Mouse (Mus musculus) midbrain, embryonic 11.5 days (tissue): ENCODE results near the gene Slc45a3. TPM values are rescaled to one million over a fixed set of nuclear protein-coding genes. Genes with fewer than 3 reads are reported as not detected.

Experiments
- ATAC-seq: fragments of 200-750 bp; cut with Nextera tagmentation; 2 replicates; pipeline ENCODE4 v1.8.0; 2017; ENCODE audit warnings: moderate TSS enrichment, moderate library complexity; ENCODE audit not compliant: low FRiP score
- DNase-seq: peaks from one replicate; pipeline ENCODE4 v3.0.0; 2015; ENCODE audit warnings: low spot score; ENCODE audit errors: missing footprints
- H3K27ac ChIP-seq: fragments of 300-500 bp; sonication (generic); 2 replicates; pipeline ENCODE4 v1.5.1; 2014; ENCODE audit warnings: low read depth, low read length
- H3K27me3 ChIP-seq: fragments of 300-500 bp; sonication (generic); 2 replicates; pipeline ENCODE4 v1.6.1; 2014; ENCODE audit warnings: mild to moderate bottlenecking, low read length, moderate library complexity, mixed read lengths; ENCODE audit not compliant: control insufficient read depth, insufficient read depth
- H3K36me3 ChIP-seq: fragments of 300-500 bp; sonication (generic); 2 replicates; pipeline ENCODE4 v1.6.1; 2014; ENCODE audit warnings: mild to moderate bottlenecking, low read length, moderate library complexity, mixed read lengths; ENCODE audit not compliant: control insufficient read depth, insufficient read depth
- H3K4me1 ChIP-seq: fragments of 300-500 bp; sonication (generic); 2 replicates; pipeline ENCODE4 v1.6.1; 2014; ENCODE audit warnings: low read length; ENCODE audit not compliant: control insufficient read depth, insufficient read depth
- H3K4me2 ChIP-seq: fragments of 300-500 bp; sonication (generic); 2 replicates; pipeline ENCODE4 v1.6.1; 2014; ENCODE audit warnings: mild to moderate bottlenecking, moderate library complexity
- H3K4me3 ChIP-seq: fragments of 300-500 bp; sonication (generic); 2 replicates; pipeline ENCODE4 v1.5.1; 2014; ENCODE audit warnings: low read depth, low read length
- H3K9ac ChIP-seq: fragments of 300-500 bp; sonication (generic); 2 replicates; pipeline ENCODE4 v1.6.1; 2014; ENCODE audit warnings: low read length
- H3K9me3 ChIP-seq: fragments of 300-500 bp; sonication (generic); 2 replicates; pipeline ENCODE4 v1.6.1; 2016; ENCODE audit warnings: low read length; ENCODE audit not compliant: control insufficient read depth
- WGBS: fragments of 180-500 bp; shearing (Covaris S2); extraction: QIAGEN DNeasy Blood & Tissue Kit; methylation state at CpG from one replicate; pipeline ENCODE4 v1.1.7; 2014; 5-methylcytosine and 5-hydroxymethylcytosine counted together
- polyA plus RNA-seq: library from polyadenylated mRNA; unstranded; fragments of >200 nt; fragmentation: Nextera tagmentation; extraction: Ambion mirVana; gene quantifications from 2 replicates; pipeline ENCODE4 v1.2.1, GENCODE M21; 2014

The Slc45a3 gene
- polyA plus RNA-seq, 1 experiment from 2014 or later, result 20.5 TPM

DNA sequence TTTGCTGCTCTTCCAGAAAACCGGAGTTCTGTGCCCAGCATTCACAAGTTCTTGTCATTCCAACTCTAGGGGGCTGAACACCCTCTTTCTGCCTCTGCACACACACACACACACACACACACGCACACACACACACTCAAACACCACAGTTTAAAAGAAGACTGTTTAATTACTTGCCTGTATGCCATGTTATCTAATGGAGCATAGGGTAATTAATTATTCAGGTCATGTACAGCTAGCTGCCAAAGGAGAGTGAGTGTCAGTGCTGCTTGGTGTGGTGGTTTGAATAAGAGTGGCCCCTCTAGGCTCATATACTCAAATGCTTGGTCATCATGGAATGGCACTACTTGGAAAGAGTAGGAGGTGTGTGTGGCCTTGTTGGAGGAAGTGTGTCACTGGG lies 21.0 kb downstream of the Slc45a3 start:
- H3K36me3 ChIP-seq, result no peaks in the 10 kb centered on the region
- H3K4me1 ChIP-seq, result peaks cover 5% of the 10 kb centered on the region; the same call in 1 of the 2 replicates
- no peaks in the 10 kb centered on the region for H3K9me3 ChIP-seq
- 87% methylated on average over 2 of the region's 2 CpGs for WGBS
- H3K9ac ChIP-seq, result no peak overlapping the region
- no peak overlapping the region for H3K4me3 ChIP-seq
- DNase-seq, result no peak
- no peak overlapping the region for H3K27ac ChIP-seq
- ATAC-seq, result no peak
- no peaks in the 10 kb centered on the region for H3K27me3 ChIP-seq
- H3K4me2 ChIP-seq, result no peak overlapping the region

DNA sequence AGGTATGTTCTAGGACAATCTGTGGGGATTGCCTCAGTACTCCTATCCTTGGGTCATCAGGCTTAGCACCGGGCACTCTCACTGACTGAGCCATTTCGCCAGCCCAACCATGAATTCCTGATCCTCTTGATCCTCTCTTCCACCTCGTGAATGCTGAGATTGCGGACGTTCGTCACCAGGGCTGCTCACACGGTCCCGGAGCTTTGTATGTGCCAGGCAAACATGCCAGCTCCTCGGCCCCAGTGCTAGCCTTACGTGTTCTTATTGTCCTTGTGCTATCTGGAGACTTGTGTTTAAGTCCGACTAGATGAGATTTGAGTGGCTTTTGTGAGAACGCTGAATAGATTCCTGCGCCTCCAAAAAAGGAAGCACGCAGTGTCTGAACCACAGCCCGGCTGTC lies 24.7 kb downstream of the Slc45a3 start:
- no peak overlapping the region for H3K27ac ChIP-seq
- no peak overlapping the region for H3K9ac ChIP-seq
- H3K4me3 ChIP-seq, result no peak overlapping the region
- no peaks in the 10 kb centered on the region for H3K36me3 ChIP-seq
- no peak overlapping the region for H3K4me2 ChIP-seq
- 68% methylated on average over 15 of the region's 15 CpGs for WGBS
- DNase-seq (no peak), ATAC-seq (no peak)
- H3K9me3 ChIP-seq, result no peaks in the 10 kb centered on the region
- H3K27me3 ChIP-seq, result no peaks in the 10 kb centered on the region
- H3K4me1 ChIP-seq, result no peaks in the 10 kb centered on the region

GRCm38 (mm10) chr1:131989476-131989875 lies 26.7 kb downstream of the Slc45a3 start:
- H3K4me2 ChIP-seq, result no peak overlapping the region
- no peaks in the 10 kb centered on the region for H3K27me3 ChIP-seq
- no peaks in the 10 kb centered on the region for H3K4me1 ChIP-seq
- ATAC-seq (no peak), DNase-seq (no peak)
- H3K4me3 ChIP-seq, result no peak overlapping the region
- no peak overlapping the region for H3K27ac ChIP-seq
- no peaks in the 10 kb centered on the region for H3K9me3 ChIP-seq
- no peaks in the 10 kb centered on the region for H3K36me3 ChIP-seq
- H3K9ac ChIP-seq, result no peak overlapping the region
- WGBS, result 80% methylated on average over 4 of the region's 4 CpGs

DNA sequence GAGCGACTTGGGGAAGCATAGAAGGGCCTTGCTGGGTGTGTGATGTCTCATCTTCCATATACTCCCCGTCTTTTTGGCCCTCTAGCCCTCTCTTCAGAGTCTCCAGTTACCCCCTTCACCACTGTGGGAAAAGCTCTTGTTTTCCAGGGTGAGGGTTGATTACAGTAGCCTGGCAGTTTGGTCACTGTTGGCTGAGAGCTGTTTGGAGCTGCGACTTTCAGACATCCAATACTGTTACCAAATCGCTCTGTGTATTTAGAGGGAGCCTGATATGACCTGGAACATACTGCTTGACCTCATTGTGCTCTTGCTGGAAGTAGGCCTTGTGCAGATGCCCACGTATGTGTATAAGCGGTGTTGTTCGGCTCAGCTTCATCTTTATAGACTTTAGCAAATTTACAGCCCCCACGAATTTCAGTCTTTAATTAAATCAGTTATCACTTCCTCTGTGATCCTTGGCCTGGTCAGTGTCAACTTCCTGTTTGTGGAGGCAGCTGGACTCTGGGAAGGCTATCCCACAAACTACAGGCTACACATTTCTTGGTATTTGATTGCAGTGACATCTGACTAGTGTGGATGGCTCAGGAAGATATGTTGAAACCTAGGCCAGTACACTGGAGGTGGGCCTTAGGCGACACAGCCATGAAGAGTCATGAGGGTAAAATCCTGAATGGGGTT lies 27.5 kb downstream of the Slc45a3 start:
- H3K36me3 ChIP-seq, result no peaks in the 10 kb centered on the region
- no peak overlapping the region for H3K9ac ChIP-seq
- H3K27ac ChIP-seq, result no peak overlapping the region
- ATAC-seq, result no peak
- DNase-seq, result no peak
- H3K4me2 ChIP-seq, result no peak overlapping the region
- 90% methylated on average over 9 of the region's 9 CpGs for WGBS
- H3K4me3 ChIP-seq, result no peak overlapping the region
- no peaks in the 10 kb centered on the region for H3K9me3 ChIP-seq
- H3K4me1 ChIP-seq, result no peaks in the 10 kb centered on the region
- no peaks in the 10 kb centered on the region for H3K27me3 ChIP-seq

- no peak for DNase-seq
- Histone ChIP-seq H3K36me3 (no peaks in the 10 kb centered on the region), H3K4me3 (no peak overlapping the region), H3K9ac (no peak overlapping the region), H3K27me3 (no peaks in the 10 kb centered on the region), H3K9me3 (no peaks in the 10 kb centered on the region), H3K4me1 (no peaks in the 10 kb centered on the region), H3K4me2 (no peak overlapping the region), H3K27ac (no peak overlapping the region)
- WGBS, result 84% methylated on average over 7 of the region's 7 CpGs
- ATAC-seq, result no peak
Observed at GRCm38 (mm10) chr1:131992561-131993001, 29.8 kb downstream of the Slc45a3 start.

DNA sequence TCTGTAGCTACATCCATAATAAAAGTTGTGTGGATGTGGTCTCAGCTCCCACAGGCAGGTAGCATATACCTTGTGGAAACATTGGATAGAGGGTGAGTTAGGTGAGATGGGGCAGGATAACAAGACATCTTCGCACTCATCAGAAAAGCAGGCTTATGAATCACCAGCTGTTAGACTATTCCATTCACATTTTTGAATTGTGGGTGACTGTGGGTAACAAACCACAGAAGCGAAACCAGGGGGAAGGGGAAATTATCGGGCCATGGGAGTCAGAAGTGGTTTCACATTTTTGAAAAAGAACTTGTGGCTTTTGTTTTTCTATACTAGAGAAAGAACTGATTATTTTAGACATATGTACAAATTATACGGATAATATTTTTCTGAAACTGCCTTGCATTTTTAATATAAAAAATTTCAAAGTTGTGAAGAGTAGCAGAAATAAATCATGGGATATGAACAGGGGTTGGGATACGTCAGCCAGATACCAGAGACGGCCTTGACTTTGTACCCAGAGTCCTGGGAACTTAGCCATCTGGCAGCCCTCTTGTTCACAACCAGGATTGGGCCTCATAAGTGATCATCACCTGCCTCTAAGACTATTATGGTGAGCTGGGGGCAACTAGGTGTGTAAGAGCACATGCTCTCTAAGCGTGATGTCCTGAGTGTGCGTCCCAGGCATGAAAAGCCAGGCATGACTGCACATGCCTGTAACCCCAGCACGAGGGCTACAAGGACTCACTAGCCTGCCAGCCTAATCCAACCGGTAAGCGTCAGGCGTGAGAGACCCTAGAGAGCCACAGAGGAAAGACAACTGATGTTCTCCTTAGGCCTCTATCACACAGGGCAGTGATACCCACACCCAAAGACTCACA lies 30.6 kb downstream of the Slc45a3 start:
- Histone ChIP-seq H3K4me3 (no peak overlapping the region), H3K9me3 (no peaks in the 10 kb centered on the region), H3K27ac (no peak overlapping the region), H3K27me3 (no peaks in the 10 kb centered on the region), H3K9ac (no peak overlapping the region), H3K4me2 (no peak overlapping the region), H3K36me3 (no peaks in the 10 kb centered on the region), H3K4me1 (no peaks in the 10 kb centered on the region)
- DNase-seq, result no peak
- 84% methylated on average over 12 of the region's 12 CpGs for WGBS
- no peak for ATAC-seq

- Histone ChIP-seq H3K9me3 (no peaks in the 10 kb centered on the region), H3K4me2 (no peak overlapping the region), H3K27me3 (no peaks in the 10 kb centered on the region), H3K4me3 (no peak overlapping the region), H3K9ac (no peak overlapping the region), H3K4me1 (no peaks in the 10 kb centered on the region), H3K36me3 (no peaks in the 10 kb centered on the region), H3K27ac (no peak overlapping the region)
- peak; percentile 92 for DNase-seq
- ATAC-seq, result no peak
- 27% methylated on average over 4 of the region's 4 CpGs for WGBS
Observed at GRCm38 (mm10) chr1:131995062-131995461, 32.3 kb downstream of the Slc45a3 start.

DNA sequence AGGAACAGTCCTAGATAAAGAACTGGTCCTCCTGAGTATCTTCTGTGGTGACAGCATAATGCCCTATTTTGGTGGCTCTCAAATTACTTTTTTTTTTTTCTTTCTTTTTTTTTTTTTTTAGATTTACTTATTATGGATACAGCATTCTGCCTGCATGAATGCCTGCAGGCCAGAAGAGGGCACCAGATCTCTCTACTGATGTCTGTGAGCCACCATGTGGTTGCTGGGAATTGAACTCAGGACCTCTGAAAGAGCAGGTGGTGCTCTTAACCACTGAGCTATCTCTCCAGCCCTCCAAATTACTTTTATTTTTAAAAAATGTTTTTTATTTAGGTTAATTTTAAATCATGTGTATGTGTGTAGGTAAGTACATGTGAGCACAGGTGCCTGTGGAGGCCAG lies 37.7 kb downstream of the Slc45a3 start:
- H3K4me2 ChIP-seq, result no peak overlapping the region
- ATAC-seq (no peak), DNase-seq (no peak)
- no peak overlapping the region for H3K4me3 ChIP-seq
- H3K36me3 ChIP-seq, result no peaks in the 10 kb centered on the region
- H3K27me3 ChIP-seq, result no peaks in the 10 kb centered on the region
- H3K9me3 ChIP-seq, result no peaks in the 10 kb centered on the region
- no peak overlapping the region for H3K9ac ChIP-seq
- no peaks in the 10 kb centered on the region for H3K4me1 ChIP-seq
- H3K27ac ChIP-seq, result no peak overlapping the region

- Histone ChIP-seq H3K4me2 (no peak overlapping the region), H3K4me3 (no peak overlapping the region), H3K27ac (no peak overlapping the region), H3K9ac (no peak overlapping the region), H3K36me3 (no peaks in the 10 kb centered on the region), H3K27me3 (no peaks in the 10 kb centered on the region), H3K9me3 (no peaks in the 10 kb centered on the region), H3K4me1 (peaks cover 4% of the 10 kb centered on the region)
- DNase-seq (no peak), ATAC-seq (no peak)
- 93% methylated on average over 4 of the region's 4 CpGs for WGBS
Observed at GRCm38 (mm10) chr1:132001880-132002330, 39.1 kb downstream of the Slc45a3 start.
